Mouse (Mus musculus) embryo, embryonic 11.5 days (tissue): ENCODE data around the gene Pllp.
A peak's percentile ranks its signal among the peaks of the same experiment; 100 is the strongest.

ENCODE experiments used
- DNase-seq: peaks from one replicate; pipeline ENCODE4 v3.0.0-alpha.2; 2012; ENCODE audit warnings: low read depth, low spot score

Pllp gene

DNA sequence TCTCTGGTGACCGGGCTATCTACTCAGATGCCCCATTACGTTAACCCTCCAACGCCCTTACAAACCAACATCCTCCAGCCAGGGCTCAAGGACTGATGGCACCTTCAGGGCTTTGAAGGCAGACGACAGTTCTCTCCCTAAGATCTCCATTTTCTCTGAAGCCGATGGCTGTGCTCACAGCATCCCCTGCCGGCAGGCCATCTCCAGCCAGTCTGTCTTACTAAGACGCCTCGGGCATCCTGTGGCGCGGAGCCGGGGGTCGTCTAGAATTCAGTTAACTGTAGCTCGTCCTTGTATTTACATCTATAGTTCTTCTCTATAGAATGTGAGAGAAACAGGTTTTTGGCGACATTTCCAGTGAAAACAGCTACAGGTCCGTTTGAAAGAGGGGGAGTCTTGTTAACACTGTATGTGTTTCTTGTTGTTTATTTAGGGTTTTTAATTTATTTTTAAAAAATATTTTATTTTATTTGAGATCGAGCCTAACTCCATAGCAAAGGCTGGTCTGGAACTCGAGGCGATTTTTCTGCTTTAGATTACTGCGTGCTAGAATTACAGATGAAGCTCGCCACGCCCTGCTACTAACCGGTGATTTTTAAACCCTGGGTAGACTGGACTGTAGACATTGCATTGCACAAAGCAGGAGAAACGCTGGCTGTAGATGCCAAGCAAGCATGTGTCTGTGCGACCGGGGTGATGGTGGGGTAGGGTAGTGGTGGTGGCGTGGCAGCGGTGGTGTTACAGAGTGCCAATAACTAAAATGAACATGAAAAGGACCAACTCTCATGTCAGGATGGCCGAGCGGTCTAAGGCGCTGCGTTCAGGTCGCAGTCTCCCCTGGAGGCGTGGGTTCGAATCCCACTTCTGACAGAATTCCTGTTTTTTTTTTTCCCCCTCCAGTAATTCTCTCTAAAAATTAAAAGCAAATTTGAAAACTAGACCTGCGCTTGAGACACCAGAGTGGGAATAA lies 7.1 kb upstream of the Pllp start:
- peak; percentile 77 for DNase-seq

DNA sequence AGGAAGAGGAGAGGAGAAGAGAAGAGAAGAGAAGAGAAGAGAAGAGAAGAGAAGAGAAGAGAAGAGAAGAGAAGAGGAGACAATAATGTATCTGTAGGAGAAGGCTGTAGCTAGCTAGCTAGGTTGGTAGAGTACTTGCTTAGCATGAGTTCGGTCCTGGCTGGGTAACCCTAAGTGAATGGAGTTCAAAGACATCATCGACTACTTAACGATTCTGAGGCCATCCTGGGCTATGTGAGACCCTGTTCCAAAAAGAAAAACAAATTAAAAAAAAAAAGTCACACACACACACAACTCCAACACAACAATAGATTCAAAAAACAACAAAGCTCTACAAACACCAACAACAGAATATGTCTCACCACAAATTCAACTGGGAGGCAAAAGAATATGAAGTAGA lies 6.1 kb upstream of the Pllp start:
- DNase-seq = no peak

DNA sequence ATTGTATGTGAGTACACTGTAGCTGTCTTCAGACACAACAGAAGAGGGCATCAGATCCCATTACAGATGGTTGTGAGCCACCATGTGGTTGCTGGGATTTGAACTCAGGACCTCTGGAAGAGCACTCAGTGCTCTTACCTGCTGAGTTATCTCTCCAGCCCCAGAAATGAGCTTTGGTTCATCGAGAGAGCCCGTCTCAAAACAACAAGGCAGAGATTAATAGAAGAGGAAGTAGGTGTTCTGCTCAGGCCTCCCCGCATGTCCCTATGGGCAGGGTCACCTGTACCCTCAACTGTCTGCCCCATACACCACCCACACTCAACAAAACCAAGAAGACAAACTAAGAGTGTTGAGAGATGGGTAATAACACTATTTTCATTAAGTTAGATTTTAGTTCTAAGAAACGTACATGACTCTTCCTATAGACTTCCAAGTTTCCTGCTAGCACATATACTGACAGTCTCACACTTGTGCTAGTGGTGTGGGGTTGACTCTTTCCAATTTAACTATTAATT lies 4.4 kb upstream of the Pllp start:
- DNase-seq = no peak

DNA sequence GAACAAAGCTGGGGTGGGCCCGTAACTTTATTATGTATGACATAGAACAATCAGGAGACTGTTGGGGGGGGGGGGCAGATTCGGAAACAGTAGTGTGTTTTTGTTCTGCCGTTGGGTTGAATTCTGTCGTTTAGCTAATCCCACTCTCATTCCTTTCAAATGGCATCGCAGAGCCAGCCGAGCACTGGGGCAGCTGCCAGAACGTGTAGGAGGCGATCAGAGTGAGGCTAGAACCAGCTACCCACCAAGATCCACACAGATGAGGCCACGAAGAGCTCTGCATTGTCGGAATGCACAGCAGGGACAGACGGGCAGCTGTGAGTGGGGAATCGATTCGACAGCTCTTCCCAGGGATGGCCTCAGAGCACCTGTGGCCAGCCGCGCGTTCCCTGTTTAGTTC lies 3.3 kb upstream of the Pllp start:
- DNase-seq = no peak

DNA sequence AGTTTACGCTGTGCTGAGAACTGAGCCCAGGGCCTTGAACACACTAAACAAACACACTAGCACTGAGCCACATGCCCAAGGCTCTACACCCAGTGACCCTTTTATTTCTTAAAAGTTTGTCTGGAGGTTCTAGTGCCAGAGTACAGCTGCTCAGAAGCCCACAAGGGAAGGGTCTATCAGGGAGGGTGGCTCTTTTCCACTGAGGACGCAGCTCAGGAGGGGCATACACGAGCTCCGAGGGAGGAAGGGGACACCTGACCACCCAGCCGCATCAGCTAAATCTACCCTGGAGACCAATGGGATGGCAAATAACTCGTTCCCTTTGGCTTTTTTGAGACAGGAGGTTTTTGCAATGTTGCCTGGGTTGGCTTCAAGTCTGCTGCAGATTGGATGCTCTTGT lies 1.9 kb upstream of the Pllp start:
- DNase-seq = no peak

DNA sequence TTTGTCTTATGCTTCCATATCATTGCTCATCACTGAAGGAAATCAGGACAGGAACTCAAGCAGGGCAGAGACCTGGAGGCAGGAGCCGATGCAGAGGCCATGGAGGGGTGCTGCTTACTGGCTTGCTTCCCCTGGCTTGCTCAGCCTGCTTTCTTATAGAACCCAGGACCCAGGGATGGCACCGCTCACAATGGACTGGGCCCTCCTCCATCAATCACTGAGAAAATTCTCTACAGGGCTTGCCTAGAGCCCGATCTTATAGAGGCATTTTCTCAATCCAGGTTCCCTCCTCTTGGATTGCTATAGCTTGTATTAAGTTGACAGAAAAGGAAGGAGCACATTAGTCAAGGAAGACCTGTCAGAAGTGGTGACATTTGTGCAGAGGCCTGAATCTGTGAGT lies 488 bp upstream of the Pllp start:
- DNase-seq = no peak

DNA sequence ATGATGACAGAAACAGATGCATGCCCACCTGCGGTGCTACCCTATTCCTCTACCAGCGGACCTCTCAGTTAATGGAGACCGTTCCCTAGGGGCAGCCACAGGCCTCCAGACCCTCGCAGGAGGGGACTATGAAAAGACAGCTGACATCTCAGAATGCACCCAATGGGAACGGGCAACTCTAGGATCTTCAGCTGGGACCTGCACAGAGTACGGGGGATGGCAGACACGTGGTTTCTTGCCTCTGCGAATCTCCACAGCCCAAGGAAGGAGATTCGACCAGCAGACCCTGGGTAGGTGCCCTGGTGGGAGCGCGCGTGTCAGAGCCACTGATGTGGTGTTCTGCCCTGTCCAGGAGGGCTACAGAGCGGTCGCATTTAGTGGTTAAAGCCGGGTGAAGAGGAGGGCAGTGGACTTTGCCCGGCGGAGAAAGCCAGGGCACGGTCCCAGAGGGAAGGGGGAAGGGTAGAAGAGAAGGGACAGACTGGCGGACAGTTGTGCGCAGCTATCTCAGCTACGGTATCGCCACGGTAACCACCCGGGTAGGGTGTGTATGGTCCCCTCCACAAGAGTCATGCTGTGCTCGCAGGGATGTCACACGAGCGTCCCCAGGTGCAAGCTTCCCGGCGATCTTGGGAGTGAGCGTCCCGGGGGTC lies 611 bp downstream of the Pllp start:
- no peak for DNase-seq

DNA sequence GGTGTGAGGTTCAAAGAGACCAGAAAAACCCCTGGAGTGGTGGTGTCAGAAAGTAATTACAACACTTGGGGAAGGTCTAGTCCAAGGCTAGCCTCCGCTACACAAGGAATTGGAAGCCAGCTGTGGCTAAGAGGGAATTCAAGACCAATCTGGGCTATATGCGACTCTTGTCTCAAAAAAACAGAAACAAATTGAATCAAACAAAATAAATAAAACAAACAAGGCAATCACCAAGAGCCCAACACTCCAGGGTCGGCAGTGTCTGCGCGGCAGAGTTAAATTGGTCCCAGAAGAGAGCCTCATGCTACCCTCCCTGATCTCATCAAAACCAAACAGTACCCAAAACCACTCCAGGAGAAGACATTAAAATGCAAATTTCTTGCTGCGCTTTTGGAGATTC lies 1.4 kb downstream of the Pllp start:
- DNase-seq = no peak

DNA sequence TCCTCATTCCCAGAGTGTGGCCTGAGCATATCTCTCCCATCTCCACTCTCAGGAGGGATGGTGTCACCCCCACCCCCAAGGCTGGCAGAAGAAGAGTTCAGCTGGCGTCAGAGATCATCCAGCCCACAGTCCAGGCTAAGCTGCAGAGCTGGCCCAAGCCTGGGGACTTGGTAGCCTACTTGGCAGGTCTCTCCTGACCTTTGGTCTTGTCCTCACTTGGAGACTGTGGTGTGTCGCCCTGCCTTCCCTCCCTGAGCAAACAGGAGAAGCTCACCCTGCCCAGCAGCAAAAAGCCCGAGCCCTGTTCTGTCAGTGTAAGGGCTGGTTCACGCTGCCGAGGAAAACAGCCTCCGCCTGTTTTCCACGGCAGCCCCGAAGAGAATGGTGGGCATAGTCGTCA lies 10.1 kb downstream of the Pllp start:
- DNase-seq = no peak

DNA sequence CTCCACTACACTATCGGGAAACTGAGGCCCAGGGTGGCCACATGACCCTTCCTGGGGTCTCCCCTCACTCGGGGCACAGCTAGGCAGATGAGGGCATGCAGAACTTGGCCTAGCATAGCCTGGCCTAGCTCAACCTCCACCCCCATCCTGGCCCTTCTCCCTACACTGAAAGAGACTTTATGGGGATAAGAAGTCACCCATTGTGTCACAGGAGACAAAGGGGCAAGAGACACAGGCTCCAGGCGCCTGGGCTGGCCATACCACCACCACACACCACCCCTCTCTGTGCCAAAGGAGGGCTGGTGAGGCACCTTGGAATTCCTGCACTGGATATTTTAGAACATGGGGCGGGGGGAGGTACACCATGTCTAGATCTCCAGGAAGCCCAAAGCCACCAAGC lies 11.8 kb downstream of the Pllp start:
- no peak for DNase-seq

DNA sequence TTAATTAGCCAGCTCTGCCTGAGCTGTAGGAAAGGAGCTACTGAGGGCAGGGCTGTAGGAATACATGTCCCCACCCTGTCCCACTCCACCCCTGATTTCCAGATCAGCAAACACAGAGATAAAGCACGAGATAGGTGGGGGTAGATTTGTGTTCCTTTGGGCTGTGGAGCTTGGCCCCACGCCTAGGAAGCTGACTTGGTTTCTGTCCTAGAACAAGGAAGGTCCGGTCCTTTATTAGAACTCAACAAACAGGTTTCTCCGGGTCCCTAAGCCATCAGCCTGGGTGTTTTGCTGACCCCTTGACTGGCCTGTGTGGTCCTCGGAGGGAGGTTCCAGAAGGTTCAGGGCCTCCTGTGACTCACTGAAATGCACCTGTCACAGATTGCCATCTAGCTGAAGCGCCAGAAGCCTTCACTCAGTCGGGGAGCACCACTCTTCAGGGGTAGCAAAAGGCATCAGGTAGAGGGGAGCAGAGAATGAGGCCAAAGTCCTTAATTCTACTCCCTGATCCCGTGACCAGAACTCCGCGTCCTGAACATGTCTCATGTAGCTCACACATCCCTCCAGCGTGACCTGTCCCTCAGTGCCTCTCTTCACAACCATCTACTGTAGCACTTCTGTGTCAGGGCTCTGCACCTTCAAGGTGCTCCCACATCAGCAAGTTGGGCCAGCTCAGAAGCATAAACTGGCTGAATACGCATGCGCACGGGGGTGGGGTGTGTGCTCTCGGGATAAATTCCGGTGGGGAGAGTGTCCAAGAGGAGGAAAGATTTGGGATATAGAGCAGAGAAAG lies 13.2 kb downstream of the Pllp start:
- no peak for DNase-seq

DNA sequence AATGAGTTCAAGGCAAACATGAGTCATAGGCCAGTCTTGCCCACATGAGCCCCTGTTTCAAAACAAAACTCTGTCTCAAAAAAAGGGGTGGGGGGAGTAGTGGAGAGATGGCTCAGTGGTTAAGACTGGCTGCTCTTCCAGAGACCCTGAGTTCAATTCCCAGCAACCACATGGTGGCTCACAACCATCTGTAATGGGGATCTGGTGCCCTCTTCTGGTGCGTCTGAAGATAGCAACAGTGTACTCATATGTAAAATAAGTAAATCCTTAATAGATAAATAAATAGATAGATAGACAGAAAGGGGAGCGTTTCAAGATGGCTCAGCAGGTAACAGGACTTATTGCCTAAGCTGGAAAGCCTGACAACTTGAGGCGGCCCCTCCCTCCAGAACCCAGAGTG lies 15.7 kb downstream of the Pllp start:
- DNase-seq = no peak

DNA sequence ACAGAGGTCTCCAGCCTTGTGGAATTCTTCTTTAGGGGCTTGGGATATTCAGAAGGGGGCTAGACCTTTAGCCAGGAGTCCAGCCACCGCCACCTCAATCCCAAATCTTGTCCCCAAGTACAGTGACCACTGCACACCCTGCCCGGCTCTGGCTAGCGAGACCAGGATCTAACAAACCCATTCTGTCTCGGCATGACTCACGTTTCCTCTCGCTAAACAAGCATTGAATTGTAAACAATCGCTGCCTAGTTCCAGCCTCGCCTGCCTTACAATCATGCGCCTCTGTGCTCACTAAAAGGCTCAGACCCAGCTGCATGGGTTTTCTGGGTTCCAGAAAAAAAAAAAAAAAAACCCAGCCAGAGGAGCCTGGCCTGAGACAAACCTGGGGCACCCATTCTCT lies 17.5 kb downstream of the Pllp start:
- no peak for DNase-seq

DNA sequence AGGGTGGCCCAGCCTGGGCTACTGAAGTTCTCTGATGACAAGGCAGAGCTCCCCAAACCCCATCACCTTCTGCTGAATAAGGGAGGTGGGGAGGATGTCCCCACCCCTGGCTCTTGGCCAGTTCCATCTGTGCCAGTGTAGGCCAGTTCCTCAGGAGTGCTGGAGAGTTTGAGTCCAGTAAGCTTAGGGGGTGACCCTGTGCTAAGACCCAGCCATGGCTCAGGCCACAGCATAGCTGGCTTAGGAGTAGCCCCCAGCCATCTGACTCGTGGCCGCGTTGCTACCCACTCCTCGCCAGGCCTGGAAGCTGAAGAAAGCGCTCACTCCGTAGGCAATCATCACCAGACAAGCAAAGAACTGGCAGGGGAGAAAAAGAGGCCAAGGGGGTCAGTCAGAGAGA lies 20.2 kb downstream of the Pllp start:
- no peak for DNase-seq

DNA sequence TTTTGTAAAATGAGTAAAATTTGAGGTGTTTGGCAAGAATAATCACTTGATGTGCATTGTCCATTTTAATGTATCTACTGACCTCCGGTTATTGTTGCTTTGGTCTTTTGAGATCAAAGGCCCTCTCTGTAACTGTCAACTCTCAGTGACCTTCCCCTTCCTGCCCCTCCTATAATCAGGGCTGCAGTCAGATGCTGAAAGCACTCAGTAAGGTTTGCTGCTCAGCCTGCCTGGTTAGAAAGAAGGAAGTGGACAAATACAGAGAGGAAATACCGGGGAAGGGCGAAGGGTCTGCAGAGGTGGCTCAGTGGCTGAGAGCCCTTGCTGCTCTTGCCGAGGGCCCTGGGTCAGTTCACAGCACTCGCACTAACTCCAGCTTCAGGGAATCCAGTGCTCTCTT lies 21.7 kb downstream of the Pllp start:
- DNase-seq = no peak

DNA sequence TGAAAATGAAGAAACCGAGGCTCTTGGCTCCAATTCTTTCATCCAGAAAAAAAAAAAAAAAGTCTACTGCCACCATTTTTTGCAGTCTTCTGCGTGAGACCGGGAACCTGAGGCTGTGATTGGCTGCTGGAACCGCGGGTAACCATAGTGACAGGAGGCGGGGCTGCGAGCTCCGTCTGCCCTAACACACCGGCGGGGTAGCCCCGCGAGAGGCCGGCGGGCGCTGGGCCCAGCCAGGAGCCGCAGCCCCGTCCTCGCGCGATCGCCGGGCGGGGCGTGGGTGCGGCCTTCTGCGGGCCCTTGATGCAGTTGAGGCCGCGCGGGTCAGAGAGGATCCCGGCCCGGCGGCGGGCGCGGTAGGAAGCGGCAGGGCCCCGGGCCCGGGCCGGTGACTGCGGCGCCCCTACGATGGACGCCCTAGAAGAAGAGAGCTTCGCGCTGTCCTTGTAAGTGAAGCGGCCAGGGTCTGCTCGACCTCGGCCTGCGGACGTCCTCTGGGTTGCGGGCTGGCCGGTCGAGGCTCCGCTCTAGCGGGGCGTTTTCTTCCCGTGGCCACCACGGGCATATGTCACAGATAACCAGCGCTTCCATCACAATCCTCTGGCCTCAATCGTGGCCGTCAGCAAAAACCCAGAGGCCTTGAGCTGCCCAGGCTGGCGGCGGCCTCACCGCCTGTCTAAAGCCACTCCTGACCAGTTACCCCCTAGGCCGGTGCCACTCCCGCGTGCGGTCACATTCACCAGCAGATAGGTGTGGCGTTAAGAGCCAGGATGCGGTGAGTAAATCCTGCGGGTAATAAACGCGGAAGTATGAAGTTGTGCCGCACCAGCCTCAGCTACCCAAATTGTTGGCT lies 29.4 kb downstream of the Pllp start, which contains the start of gene Arl2bp:
Arl2bp (plus strand) TSS at position 145 of the 853 bp plus-strand sequence.
- DNase-seq = peak; percentile 88

DNA sequence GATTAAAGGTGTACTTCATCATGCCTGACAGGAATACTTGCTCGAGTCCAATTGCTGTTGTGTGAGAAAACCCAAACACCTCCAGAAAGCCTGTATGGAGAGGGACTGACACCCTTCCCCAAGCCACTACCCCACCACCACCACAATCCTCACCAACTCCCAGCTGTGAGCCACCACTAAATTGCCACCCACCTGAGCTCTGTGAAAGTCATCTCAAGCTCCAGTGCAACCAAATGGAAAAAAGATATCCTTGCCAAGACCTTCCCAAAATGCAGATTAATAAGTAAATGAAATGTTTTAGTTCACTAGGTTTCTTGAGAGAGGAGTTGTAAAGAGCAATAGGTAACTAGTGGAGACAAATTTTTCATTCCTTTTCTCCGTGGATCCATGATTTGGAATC lies 31.4 kb downstream of the Pllp start:
- no peak for DNase-seq

DNA sequence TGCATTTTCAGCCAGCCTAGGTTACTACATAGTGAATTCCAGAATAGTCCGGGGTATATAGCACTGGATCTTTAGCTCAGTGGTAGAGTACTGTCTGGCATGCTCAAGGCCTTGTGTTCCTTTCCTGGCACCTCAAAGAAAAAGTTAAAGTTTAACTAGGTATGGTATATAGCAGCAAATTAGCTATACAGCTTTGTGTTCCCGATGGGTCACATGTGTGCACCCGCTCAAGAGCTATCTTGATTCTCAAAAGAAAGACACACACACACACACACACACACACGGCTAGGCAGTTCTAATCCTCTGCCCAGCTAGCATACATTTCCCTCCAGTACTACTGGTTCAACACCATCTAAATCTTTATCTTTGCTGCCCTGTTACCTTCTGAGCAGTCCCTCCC lies 35.7 kb downstream of the Pllp start:
- DNase-seq = no peak

DNA sequence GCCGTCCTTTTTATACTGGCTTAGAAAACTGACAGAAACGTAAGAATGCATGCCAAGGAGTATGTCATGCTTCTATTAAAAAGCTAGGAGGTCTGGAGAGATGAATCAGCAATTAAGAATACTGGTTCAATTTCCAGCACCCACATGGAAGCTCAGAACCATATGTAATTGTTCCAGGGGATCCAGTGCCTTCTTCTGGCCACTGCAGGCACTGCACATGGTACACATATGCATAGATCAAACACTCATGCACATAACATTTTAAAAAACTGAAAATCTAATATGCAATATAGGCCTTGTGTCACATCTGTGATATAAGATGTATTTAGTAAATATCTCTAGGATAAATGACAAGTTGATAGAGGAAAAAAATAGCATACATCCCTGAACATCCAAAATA lies 38.0 kb downstream of the Pllp start:
- no peak for DNase-seq

DNA sequence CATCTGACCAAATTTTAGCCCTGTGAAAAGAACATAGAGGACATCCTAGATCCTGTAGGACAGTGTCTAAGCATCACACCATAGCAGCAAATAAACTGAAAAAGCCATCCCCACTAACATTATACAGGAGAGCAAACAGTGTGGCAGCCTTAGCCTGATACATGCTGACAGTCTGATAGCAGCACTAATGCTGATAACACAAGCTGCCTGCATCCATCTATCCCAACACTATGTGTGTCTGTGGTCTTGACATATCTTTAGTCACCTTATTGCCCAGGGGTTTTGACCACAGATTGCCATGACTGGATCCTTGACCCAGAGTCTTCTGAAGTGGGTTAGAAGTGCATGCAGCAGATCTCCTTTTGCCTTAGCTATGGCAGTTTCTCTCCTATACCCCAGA lies 41.1 kb downstream of the Pllp start:
- no peak for DNase-seq

DNA sequence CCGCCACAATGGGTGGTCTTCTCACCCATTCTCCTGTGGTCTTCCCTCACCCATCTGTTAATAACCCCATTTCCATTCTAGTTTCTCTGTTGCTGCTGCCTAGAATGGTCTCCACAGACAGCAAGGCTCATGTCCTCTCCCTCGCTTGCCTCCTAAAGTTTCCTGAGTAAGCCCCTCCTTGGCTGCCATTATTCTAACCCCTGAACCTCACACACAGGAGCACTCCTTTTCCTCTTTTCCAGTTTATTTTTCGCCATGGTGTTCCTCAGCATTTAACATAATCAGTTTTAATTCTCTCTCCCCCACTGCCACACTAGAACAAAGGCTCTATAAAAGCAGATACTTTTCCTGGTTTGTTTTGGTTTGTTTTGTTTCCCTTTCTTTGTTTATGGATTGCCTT lies 43.1 kb downstream of the Pllp start:
- no peak for DNase-seq
